Mouse (Mus musculus) cerebellum, adult (tissue): ENCODE data around the gene Sorcs1.

Source experiments
- ATAC-seq: cut with Nextera tagmentation; 2 replicates; pipeline ENCODE4 v1.9.2; 2017; ENCODE audit warnings: mild to moderate bottlenecking, moderate library complexity, mixed read lengths; ENCODE audit not compliant: insufficient number of reproducible peaks, low FRiP score, low TSS enrichment

Sorcs1 gene

DNA sequence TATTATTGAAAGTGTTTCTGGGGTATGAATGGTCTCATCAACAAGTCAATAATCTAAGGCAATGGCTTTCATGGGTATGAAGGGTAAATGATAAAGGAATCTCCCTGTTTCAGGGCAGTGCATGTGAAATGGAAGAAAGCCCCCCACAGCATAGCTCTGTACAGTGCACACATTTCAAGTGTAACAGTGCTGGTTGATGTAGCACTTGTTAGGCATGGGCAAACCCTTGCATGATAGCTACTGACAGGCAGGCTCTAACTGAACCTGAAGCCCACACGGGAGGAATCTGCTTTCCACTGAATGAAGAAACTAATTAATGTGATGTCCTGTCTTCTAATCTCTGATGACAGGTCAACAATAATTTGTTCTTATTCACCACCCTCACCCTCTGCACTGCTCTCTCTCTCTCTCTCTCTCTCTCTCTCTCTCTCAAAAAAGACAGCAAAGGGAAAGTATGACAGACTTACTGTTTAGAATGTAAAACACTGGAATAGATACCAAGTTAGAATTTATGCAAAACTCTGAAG, 108.7 kb downstream of the Sorcs1 start:
- ATAC-seq: no peak

- ATAC-seq: no peak
Measured at GRCm38 (mm10) chr19:50566306-50566705, 112.1 kb downstream of the Sorcs1 start.

GRCm38 (mm10) chr19:50558771-50559170, 119.7 kb downstream of the Sorcs1 start:
- ATAC-seq: no peak

GRCm38 (mm10) chr19:50534031-50534430, 144.4 kb downstream of the Sorcs1 start:
- no peak for ATAC-seq

DNA sequence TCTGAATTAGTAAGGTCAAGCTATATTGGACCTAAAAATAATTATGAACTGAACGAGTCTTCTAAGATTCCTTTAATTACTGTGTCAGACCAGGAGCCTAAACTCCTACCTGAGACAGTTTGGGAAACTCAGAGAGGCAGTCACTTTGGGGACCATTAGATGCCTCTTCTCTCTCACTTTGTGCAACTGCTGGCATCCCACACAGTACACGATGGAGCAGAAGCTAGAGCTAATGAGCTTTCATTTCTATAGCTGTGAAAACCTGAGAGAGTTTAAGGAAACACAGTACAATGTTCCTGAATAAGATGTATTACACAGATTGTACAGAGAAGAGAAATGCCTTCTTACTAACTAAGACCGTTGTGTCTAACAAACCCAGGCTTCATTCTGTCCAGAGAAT, 150.6 kb downstream of the Sorcs1 start:
- ATAC-seq: no peak

DNA sequence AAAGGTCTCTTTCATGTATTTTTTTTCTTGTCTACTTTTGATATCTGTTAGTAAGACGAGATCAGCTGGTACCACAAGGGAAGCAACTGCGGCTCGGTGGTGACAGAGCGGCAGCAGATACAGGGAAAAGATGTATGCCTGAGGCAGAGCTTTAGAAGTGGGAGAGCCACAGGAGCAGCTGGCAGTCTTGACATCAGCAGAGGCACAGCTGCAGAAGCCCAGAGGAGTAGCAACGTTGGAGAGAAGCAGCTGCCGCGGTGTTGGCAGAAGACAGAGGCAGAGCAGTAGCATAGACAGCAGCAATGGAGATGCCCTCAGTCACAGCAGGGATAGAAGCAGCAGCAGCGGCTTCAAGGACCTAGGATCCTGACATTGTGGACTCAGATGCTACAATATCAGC, 152.4 kb downstream of the Sorcs1 start:
- ATAC-seq: no peak

- no peak for ATAC-seq
Measured at GRCm38 (mm10) chr19:50521943-50522342, 156.5 kb downstream of the Sorcs1 start.

- ATAC-seq: no peak
Measured at GRCm38 (mm10) chr19:50515059-50515673, 163.3 kb downstream of the Sorcs1 start.

- no peak for ATAC-seq
Measured at GRCm38 (mm10) chr19:50514309-50514830, 164.1 kb downstream of the Sorcs1 start.

DNA sequence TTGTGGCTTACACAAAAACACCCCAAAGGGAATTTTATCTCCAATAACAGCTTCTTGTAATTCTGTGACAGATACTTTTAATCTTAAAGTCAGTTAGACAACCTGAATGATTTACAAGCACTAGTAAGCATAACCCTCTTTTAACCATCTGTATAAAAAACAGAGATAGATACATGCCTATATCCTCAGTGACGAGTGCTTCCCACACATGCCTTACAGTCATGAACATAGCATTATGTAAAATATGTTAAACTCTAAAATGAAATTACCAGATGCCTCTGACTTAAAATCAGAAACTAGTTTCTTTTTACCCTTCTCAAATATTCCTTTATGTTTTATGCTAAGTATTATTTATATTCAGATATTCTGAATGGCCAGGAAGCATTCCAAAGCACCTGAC, 175.6 kb downstream of the Sorcs1 start:
- no peak for ATAC-seq

GRCm38 (mm10) chr19:50491121-50491520, 187.3 kb downstream of the Sorcs1 start:
- no peak for ATAC-seq

- ATAC-seq: no peak
Measured at GRCm38 (mm10) chr19:50490721-50491120, 187.7 kb downstream of the Sorcs1 start.

GRCm38 (mm10) chr19:50489786-50490185, 188.7 kb downstream of the Sorcs1 start:
- no peak for ATAC-seq

GRCm38 (mm10) chr19:50488421-50488820, 190.0 kb downstream of the Sorcs1 start:
- no peak for ATAC-seq

GRCm38 (mm10) chr19:50487768-50488167, 190.7 kb downstream of the Sorcs1 start:
- ATAC-seq: no peak

DNA sequence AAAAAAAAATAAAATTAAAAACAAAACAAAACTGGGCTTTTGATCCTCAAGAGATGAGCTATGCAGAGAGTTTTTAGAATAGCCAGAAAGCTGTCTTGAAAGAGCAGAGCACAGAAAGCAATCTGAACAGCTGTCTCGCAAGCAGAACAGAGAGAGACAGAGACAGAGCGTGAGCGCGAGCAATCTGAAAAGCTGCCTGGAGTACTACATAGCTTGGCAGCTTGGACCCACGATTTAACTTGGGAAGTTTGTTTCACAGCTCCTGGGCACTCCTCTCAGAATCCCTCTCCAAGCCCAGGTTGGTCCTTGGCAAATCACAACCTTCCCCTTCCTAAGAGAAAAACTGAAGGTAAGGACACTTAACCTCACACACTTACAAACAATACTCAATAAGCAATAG, 192.1 kb downstream of the Sorcs1 start:
- ATAC-seq: no peak

DNA sequence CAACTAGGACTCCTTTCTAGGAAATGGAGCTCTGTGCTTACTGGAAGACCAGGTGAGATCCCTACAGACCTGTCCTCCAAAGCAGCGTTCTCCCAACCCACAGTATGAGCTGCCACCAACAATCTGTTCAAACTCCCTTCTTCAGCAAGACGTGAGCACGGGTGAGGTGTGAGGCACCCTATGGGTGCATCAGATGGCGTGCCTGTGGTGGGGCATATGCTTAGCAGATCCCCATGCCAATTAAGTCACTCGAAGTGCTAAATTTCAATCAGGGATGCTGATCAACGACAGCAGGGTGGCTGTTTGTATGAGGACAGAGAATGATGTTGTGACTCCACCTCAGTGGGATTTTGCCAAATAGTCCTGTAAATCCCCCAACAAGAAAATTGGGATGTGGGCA, 201.7 kb downstream of the Sorcs1 start:
- peak; percentile 58 for ATAC-seq

- no peak for ATAC-seq
Measured at GRCm38 (mm10) chr19:50468592-50468991, 209.9 kb downstream of the Sorcs1 start.

DNA sequence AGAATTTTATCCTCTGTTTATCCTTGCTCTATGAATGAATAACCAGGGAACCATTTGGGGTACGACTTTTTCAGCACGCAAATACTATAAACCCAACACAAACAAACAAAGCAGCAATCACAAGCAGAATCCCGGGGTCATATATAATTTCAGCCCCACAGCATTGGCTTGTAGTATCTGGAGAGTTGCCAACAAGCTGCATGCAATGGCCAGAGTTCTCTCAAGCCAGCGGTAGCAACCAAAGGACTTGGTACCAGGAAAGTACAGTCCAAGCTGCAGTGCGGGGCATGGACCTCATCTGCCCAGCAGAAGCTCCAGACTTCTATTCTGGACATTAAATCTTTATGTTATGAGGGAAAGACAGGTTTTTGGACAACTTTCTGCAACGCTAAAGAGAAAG, 213.6 kb downstream of the Sorcs1 start:
- ATAC-seq: no peak

DNA sequence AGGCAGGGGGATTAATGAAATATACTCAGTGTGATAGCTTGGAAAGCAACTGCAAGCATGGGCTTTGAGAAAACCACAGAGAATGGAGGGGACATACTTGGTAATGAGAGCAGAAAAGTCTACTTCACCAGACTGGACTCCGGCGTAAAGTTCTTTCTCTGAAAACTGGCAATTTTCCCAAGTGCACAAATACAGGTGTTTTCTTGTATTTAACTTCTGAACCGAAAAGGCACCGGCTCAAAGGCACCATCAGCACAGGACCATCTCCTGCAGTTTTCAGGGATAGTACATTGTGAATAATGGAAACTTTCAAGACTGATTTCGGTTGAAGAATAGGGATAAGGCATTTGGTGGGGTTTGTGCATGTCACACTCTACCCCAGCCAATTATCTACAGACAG, 219.9 kb downstream of the Sorcs1 start:
- no peak for ATAC-seq

GRCm38 (mm10) chr19:50457275-50457892, 221.1 kb downstream of the Sorcs1 start:
- no peak for ATAC-seq

- no peak for ATAC-seq
Measured at GRCm38 (mm10) chr19:50441099-50441498, 237.3 kb downstream of the Sorcs1 start.
